25 mouse cellular contexts compared by ENCODE assay signal in the genomic region with DNA sequence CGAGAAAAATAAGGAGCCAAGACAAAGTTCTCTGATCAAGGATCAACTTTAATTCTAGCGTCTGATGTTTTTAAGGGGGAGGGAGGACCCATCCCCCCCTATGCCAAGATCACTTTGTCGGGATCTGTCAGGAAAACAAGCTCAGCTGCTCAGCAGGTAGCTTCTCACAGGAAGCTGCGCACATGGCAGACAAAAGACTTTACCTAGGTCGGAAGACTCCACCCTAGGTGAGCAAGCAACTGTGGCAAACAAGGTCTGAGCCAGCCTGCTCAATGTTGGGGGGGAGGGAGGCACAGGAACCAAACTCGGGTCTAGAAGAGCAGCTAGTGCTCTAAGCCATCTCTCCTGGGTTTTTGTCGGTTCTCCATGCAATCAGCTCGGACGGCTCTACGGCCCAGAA. TPM values are rescaled to one million over a fixed set of nuclear protein-coding genes. Genes with fewer than 3 reads are reported as not detected.
DNase-seq lines count a peak whose midpoint lies in the region; TF ChIP-seq lines count a peak whose summit lies in the region.
"Had no signal": no experiment of that assay in that cellular context is flagged by ENCODE, and none has a peak within 500 bp of the region (broad histone marks: within the 10 kb centered on the region; RNA-seq: fewer than 3 reads in every experiment).

No protein-coding gene starts in this region.

- H3K4me3 ChIP-seq in ES-E14 (ENCODE audit: insufficient read depth in 1 of 2, low read depth in 1 of 2, low read length in 2 of 2, poor library complexity in 1 of 2, severe bottlenecking in 1 of 2), result peak overlapping the region in 1 of 2 experiments; percentile 40; a peak in 2 of 4 replicates
- H3K4me3 ChIP-seq: embryonic facial prominence, embryonic 10.5 days; embryonic facial prominence, embryonic 12.5 days; forebrain, embryonic 13.5 days; forebrain, embryonic 15.5 days had no signal

- H3K36me3 ChIP-seq in ES-E14 (ENCODE audit: control insufficient read depth, insufficient read depth, low read length, poor library complexity, severe bottlenecking), result no peaks in the 10 kb centered on the region
- H3K36me3 ChIP-seq: embryonic facial prominence, embryonic 10.5 days; embryonic facial prominence, embryonic 12.5 days; forebrain, embryonic 15.5 days had no signal

- H3K9me3 ChIP-seq in ES-E14 (ENCODE audit: control insufficient read depth, insufficient read depth, low read depth, low read length), result no peaks in the 10 kb centered on the region
- H3K9me3 ChIP-seq: embryonic facial prominence, embryonic 10.5 days; embryonic facial prominence, embryonic 12.5 days; forebrain, embryonic 13.5 days; forebrain, embryonic 15.5 days had no signal

- DNase-seq in heart, adult 11 months, result peak; percentile 72
- no peak for DNase-seq in heart, postnatal 36 days
- no peak for DNase-seq in ES-E14 (ENCODE audit: low read depth, low spot score)
- peak; percentile 32 for DNase-seq in ZHBTc4 (ENCODE audit: low read depth, low spot score)
- no peak for DNase-seq in embryo, embryonic 10 days (ENCODE audit: low spot score)
- no peak for DNase-seq in lung, postnatal 25 days (ENCODE audit: low spot score)
- DNase-seq: adrenal gland, adult 2 months; adrenal gland, postnatal 10 days; adrenal gland, postnatal 25 days; B cell, adult 2 months; cerebellum, adult 11 months; cerebellum, adult 18-20 months; cerebellum, adult 8-10 months; cerebellum, adult 9-11 months; cerebellum, postnatal 14 days; cerebellum, postnatal 36 days; forebrain, postnatal 0 days had no signal

- no peak overlapping the region for H3K9ac ChIP-seq in ES-E14 (ENCODE audit: insufficient read depth, low read depth, low read length, poor library complexity, severe bottlenecking)
- H3K9ac ChIP-seq: embryonic facial prominence, embryonic 12.5 days; forebrain, embryonic 13.5 days; forebrain, embryonic 15.5 days; forebrain, postnatal 0 days had no signal

- in situ Hi-C loops in ES-E14 (cut with MboI; ENCODE audit: low sequenced_read_pairs in 2 of 2, unreplicated experiment in 2 of 2), result no loop called here

- peak overlapping the region; percentile 70 for H3K27ac ChIP-seq in ES-E14 (ENCODE audit: insufficient read depth, low read depth, low read length, poor library complexity, severe bottlenecking)
- H3K27ac ChIP-seq: embryonic facial prominence, embryonic 10.5 days; embryonic facial prominence, embryonic 12.5 days; forebrain, embryonic 13.5 days; forebrain, embryonic 15.5 days had no signal

- peaks cover 8 to 22% of the 10 kb centered on the region in 2 experiments for H3K4me1 ChIP-seq in ES-E14 (ENCODE audit: control insufficient read depth in 2 of 2, insufficient read depth in 2 of 2, low read length in 2 of 2, poor library complexity in 1 of 2)
- H3K4me1 ChIP-seq: embryonic facial prominence, embryonic 10.5 days; embryonic facial prominence, embryonic 12.5 days; forebrain, embryonic 13.5 days; forebrain, embryonic 15.5 days had no signal

- intact Hi-C loops in heart, postnatal 36 days (cut with DNase I), result no loop called here

TF ChIP-seq in ES-E14, 5 proteins besides CTCF, POLR2A, EP300 and RAD21:
- TF ChIP-seq ZC3H11A (IDR thresholded peaks at IDR 0.05; ENCODE audit: borderline replicate concordance, low read depth, low read length), result no peak
- TF ChIP-seq ZNF384 (IDR thresholded peaks at IDR 0.05; ENCODE audit: low read depth, low read length), result no peak
- no peak for TF ChIP-seq HCFC1 (IDR thresholded peaks at IDR 0.05; ENCODE audit: borderline replicate concordance, insufficient read depth, low read length)
- TF ChIP-seq CHD2 (IDR thresholded peaks at IDR 0.05; ENCODE audit: low read depth, low read length), result no peak

RNA-seq across cellular contexts. Expression of a gene that starts 13.5 kb away (rescaled TPM):
- total RNA-seq in heart, postnatal 36 days (2021), result not detected
- total RNA-seq in ES-E14 (2012; rRNA removed), result not detected in 2 replicates
- total RNA-seq: adrenal gland, adult 2 months; adrenal gland, postnatal 10 days; adrenal gland, postnatal 25 days; adrenal gland, postnatal 4 days; CH12.LX; common myeloid progenitor, adult 5-6 weeks; forebrain, postnatal 0 days; MEL had no signal

RNA-seq across cellular contexts. Expression of a gene that starts 40.5 kb away (rescaled TPM):
- 10 to 100 TPM in 1 of 2 experiments, 1 to 10 TPM in 1; 7.9 to 11.0 TPM for total RNA-seq in heart, postnatal 36 days (2021)
- 215 and 247 TPM in 2 replicates for total RNA-seq in ES-E14 (2012; rRNA removed)

Comparison
In these comparisons a context has a peak if more than half of its experiments do, and no peak if none do; other contexts are left out.
1. DNase-seq: peak in heart, adult 11 months (single experiment) and ZHBTc4 (single experiment); none in heart, postnatal 36 days (0 of 2), ES-E14 (single experiment), embryo, embryonic 10 days (single experiment) and lung, postnatal 25 days (single experiment).
2. RNA of a gene that starts 40.5 kb away (total RNA-seq): 215 to 247 TPM in ES-E14; 7.9 to 11.0 TPM in heart, postnatal 36 days; every median in the first group is over 10 times any median in the second.